Mouse (Mus musculus) small intestine, adult 2 months (tissue): ENCODE data around the gene Cul7. TPM values are rescaled to one million over a fixed set of nuclear protein-coding genes. Genes with fewer than 3 reads are reported as not detected.

Source experiments
- H3K27ac ChIP-seq: fragments of 200-500 bp; 2 replicates; pipeline ENCODE4 v1.5.1; 2012; ENCODE audit warnings: low read depth, low read length, control low read depth, inconsistent platforms; ENCODE audit not compliant: insufficient read depth
- H3K27me3 ChIP-seq: fragments of 200-500 bp; 2 replicates; pipeline ENCODE4 v1.6.1; 2012; ENCODE audit warnings: mild to moderate bottlenecking, moderate library complexity, low read length, inconsistent platforms; ENCODE audit not compliant: control insufficient read depth, insufficient read depth
- H3K36me3 ChIP-seq: fragments of 200-500 bp; 2 replicates; pipeline ENCODE4 v1.6.1; 2012; ENCODE audit warnings: mild to moderate bottlenecking, low read length, control low read depth, inconsistent platforms; ENCODE audit not compliant: control insufficient read depth, insufficient read depth
- H3K4me1 ChIP-seq: fragments of 200-500 bp; 2 replicates; pipeline ENCODE4 v1.6.1; 2012; ENCODE audit warnings: low read length, inconsistent platforms, mixed read lengths; ENCODE audit not compliant: control insufficient read depth, insufficient read depth, insufficient read length
- H3K4me3 ChIP-seq: fragments of 200-500 bp; 2 replicates; pipeline ENCODE4 v1.5.1; 2012; ENCODE audit warnings: low read depth, mild to moderate bottlenecking, control low read depth, inconsistent platforms, low read length, moderate library complexity
- CTCF ChIP-seq: fragments of 200-500 bp; IDR thresholded peaks from 2 replicates; pipeline ENCODE4 v1.5.1; 2012; ENCODE audit warnings: low read depth, mild to moderate bottlenecking, control low read depth, inconsistent platforms, low read length, moderate library complexity, mixed read lengths; ENCODE audit not compliant: insufficient replicate concordance, insufficient read length; ENCODE audit errors: extremely low read depth
- POLR2A ChIP-seq: fragments of 200-500 bp; IDR thresholded peaks from 2 replicates; pipeline ENCODE4 v1.6.1; 2012; ENCODE audit warnings: low read depth, mild to moderate bottlenecking, control low read depth, inconsistent platforms, low read length, moderate library complexity
- WGBS: fragments of 180-500 bp; shearing (Covaris S2); methylation state at CpG from one replicate; pipeline ENCODE4 v1.1.7; 2018; 5-methylcytosine and 5-hydroxymethylcytosine counted together
- polyA plus RNA-seq: library from polyadenylated mRNA; depleted of rRNA; stranded (reverse); fragments of >200 nt; gene quantifications from 2 replicates; pipeline ENCODE4 v1.2.3, GENCODE M21; 2012; rRNA removed

Gene Cul7
- polyA plus RNA-seq, 1 experiment = 12.1 TPM

GRCm38 (mm10) chr17:46706375-46707089 lies 56.4 kb downstream of the Cul7 start:
- TF ChIP-seq POLR2A (no peak), CTCF (no peak)
- H3K27ac ChIP-seq = no peak overlapping the region
- H3K4me3 ChIP-seq = no peak overlapping the region
- H3K4me1 ChIP-seq = peaks cover 10% of the 10 kb centered on the region
- no peaks in the 10 kb centered on the region for H3K27me3 ChIP-seq
- WGBS = 93% methylated on average over 14 of the region's 14 CpGs
- no peaks in the 10 kb centered on the region for H3K36me3 ChIP-seq

- Histone ChIP-seq H3K27ac (peak within 1 kb of the TSS; percentile 38), H3K36me3 (peaks cover 17% of the 10 kb centered on the region), H3K4me1 (peaks cover 3% of the 10 kb centered on the region; the same call in 1 of the 2 replicates), H3K4me3 (peak within 1 kb of the TSS; percentile 92), H3K27me3 (no peaks in the 10 kb centered on the region)
- TF ChIP-seq CTCF (no peak), POLR2A (peak; percentile 55; the same call in 1 of the 2 replicates)
- WGBS = 5% methylated on average over 36 of the region's 36 CpGs
These were observed 60.9 kb downstream of the Cul7 start, which contains the start of gene Pex6 for GRCm38 (mm10) chr17:46710959-46711597. Gene Pex6 (plus strand): TSS chr17:46711463.

GRCm38 (mm10) chr17:46711612-46712271 lies 61.6 kb downstream of the Cul7 start:
- under 1% methylated on average over 76 of the region's 76 CpGs for WGBS
- Histone ChIP-seq H3K4me1 (peaks cover 3% of the 10 kb centered on the region; the same call in 1 of the 2 replicates), H3K27me3 (no peaks in the 10 kb centered on the region), H3K36me3 (peaks cover 21% of the 10 kb centered on the region), H3K4me3 (peak overlapping the region; percentile 92), H3K27ac (peak overlapping the region; percentile 14)
- TF ChIP-seq POLR2A (no peak), CTCF (no peak)

DNA sequence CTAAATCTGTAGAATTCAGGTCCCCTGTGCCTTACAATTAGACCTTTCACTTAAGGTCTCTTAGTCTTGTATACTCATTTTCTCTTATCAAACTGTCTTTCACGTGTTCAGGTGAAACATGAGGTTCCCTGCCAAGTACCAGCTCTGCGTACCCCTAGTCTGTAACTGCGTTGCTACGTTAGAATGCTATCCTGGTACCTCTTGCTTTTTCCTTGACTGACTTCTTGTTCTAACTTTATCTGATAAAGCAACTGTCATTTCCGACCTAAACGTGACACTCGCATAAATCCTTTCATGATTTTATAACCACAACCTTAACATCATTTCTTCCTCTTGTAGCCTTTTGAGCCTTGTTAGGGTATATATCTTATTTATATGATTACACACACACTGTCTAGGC lies 62.3 kb downstream of the Cul7 start:
- H3K36me3 ChIP-seq = peaks cover 21% of the 10 kb centered on the region
- H3K4me1 ChIP-seq = peaks cover 3% of the 10 kb centered on the region; the same call in 1 of the 2 replicates
- no peaks in the 10 kb centered on the region for H3K27me3 ChIP-seq
- no peak overlapping the region for H3K27ac ChIP-seq
- 18% methylated on average over 7 of the region's 7 CpGs for WGBS
- H3K4me3 ChIP-seq = peak overlapping the region; percentile 92
- no peak for TF ChIP-seq CTCF
- TF ChIP-seq POLR2A = no peak

DNA sequence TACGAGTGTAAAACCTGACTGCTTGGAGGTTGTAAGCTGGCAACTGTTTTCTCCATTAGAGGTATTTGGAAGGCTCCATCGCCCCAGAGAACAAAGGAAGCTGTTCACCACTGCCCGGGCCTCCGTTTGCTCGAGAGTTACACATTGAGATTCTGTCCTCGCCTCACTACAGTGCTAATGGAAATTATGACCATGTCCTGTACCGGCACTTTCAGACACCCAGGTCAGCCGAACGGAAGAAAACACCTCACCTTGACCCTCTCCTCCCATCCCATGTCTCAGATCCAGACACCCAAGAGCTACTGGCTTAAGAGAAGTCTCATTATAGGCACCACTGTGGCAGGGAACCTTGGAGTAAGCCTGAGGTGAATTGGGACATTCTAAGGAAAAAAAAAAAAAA lies 63.7 kb downstream of the Cul7 start:
- H3K27me3 ChIP-seq = no peaks in the 10 kb centered on the region
- WGBS = 88% methylated on average over 9 of the region's 9 CpGs
- H3K36me3 ChIP-seq = peaks cover 22% of the 10 kb centered on the region
- H3K27ac ChIP-seq = no peak overlapping the region
- H3K4me3 ChIP-seq = no peak overlapping the region
- peaks cover 3% of the 10 kb centered on the region; the same call in 1 of the 2 replicates for H3K4me1 ChIP-seq
- TF ChIP-seq POLR2A (no peak), CTCF (no peak)

Other genes with a start within 250 kb of the Cul7 start
- gene Crip3, start 221.4 kb upstream of the Cul7 start, polyA plus RNA-seq = not detected in 2 replicates
- gene Slc22a7, start 211.9 kb upstream of the Cul7 start, polyA plus RNA-seq = not detected in 2 replicates
- gene Ttbk1, start 162.7 kb upstream of the Cul7 start, polyA plus RNA-seq = 0.20 and 0.25 TPM in 2 replicates
- 3.3 and 6.3 TPM in 2 replicates for gene Dnph1, start 153.6 kb upstream of the Cul7 start, polyA plus RNA-seq
- gene Cul9, start 103.9 kb upstream of the Cul7 start, polyA plus RNA-seq = 5.0 and 5.8 TPM in 2 replicates
- 103 and 183 TPM in 2 replicates for gene Srf, start 94.2 kb upstream of the Cul7 start, polyA plus RNA-seq
- gene Ptk7, start 20.8 kb upstream of the Cul7 start, polyA plus RNA-seq = 6.6 and 6.8 TPM in 2 replicates
- gene Klc4, start 4.3 kb upstream of the Cul7 start, polyA plus RNA-seq = 103 and 213 TPM in 2 replicates
- gene Mrpl2, start 4.1 kb upstream of the Cul7 start, polyA plus RNA-seq = 47.6 and 82.8 TPM in 2 replicates
- 30.8 and 47.4 TPM in 2 replicates for gene Rrp36, start 24.0 kb downstream of the Cul7 start, polyA plus RNA-seq
- 38.9 and 52.7 TPM in 2 replicates for gene Mea1, start 28.5 kb downstream of the Cul7 start, polyA plus RNA-seq
- gene Klhdc3, start 30.6 kb downstream of the Cul7 start, polyA plus RNA-seq = 48.3 and 99.3 TPM in 2 replicates
- 32.4 and 150 TPM in 2 replicates for gene Ppp2r5d, start 54.8 kb downstream of the Cul7 start, polyA plus RNA-seq
- gene Pex6, start 61.1 kb downstream of the Cul7 start, polyA plus RNA-seq = 40.1 and 74.9 TPM in 2 replicates
- gene Gnmt, start 78.8 kb downstream of the Cul7 start, polyA plus RNA-seq = 1.5 and 34.6 TPM in 2 replicates
- 14.3 and 23.7 TPM in 2 replicates for gene Cnpy3, start 101.9 kb downstream of the Cul7 start, polyA plus RNA-seq
- not detected in 2 replicates for gene Ptcra, start 113.4 kb downstream of the Cul7 start, polyA plus RNA-seq
- gene 2310039H08Rik, start 122.3 kb downstream of the Cul7 start, polyA plus RNA-seq = 107 and 109 TPM in 2 replicates
- gene Rpl7l1, start 132.3 kb downstream of the Cul7 start, polyA plus RNA-seq = 5.4 and 7.4 TPM in 2 replicates
- gene Bicral, start 208.1 kb downstream of the Cul7 start, polyA plus RNA-seq = 4.0 and 7.1 TPM in 2 replicates
- gene Tbcc, start 240.3 kb downstream of the Cul7 start, polyA plus RNA-seq = 16.7 and 29.0 TPM in 2 replicates